Mouse (Mus musculus): ENCODE data around the gene 1700037H04Rik.

GRCm38 (mm10) chr2:131146193-131147042 is 13.5 kb downstream of the 1700037H04Rik start:
- TF ChIP-seq HCFC1 (IDR thresholded peaks at IDR 0.05; ENCODE audit: borderline replicate concordance, insufficient read depth, low read length) (no peak), CHD2 (IDR thresholded peaks at IDR 0.05; ENCODE audit: low read depth, low read length) (no peak)

Measured in ES-E14 (cell line).